Mouse (Mus musculus) brain, embryonic 14.5 days (tissue): ENCODE measurements around the gene Slamf9.

Experiments used
- CTCF ChIP-seq: fragments of 200-500 bp; IDR thresholded peaks from 2 replicates; pipeline ENCODE4 v1.5.1; 2012; ENCODE audit warnings: inconsistent platforms, mild to moderate bottlenecking, moderate library complexity, borderline replicate concordance; ENCODE audit not compliant: insufficient read depth, insufficient read length; ENCODE audit errors: extremely low read depth
- POLR2A ChIP-seq: fragments of 200-500 bp; IDR thresholded peaks from 2 replicates; pipeline ENCODE4 v1.6.1; 2012; ENCODE audit warnings: mild to moderate bottlenecking, inconsistent platforms, borderline replicate concordance; ENCODE audit not compliant: poor library complexity, insufficient read depth, insufficient read length, severe bottlenecking; ENCODE audit errors: extremely low read depth

DNA sequence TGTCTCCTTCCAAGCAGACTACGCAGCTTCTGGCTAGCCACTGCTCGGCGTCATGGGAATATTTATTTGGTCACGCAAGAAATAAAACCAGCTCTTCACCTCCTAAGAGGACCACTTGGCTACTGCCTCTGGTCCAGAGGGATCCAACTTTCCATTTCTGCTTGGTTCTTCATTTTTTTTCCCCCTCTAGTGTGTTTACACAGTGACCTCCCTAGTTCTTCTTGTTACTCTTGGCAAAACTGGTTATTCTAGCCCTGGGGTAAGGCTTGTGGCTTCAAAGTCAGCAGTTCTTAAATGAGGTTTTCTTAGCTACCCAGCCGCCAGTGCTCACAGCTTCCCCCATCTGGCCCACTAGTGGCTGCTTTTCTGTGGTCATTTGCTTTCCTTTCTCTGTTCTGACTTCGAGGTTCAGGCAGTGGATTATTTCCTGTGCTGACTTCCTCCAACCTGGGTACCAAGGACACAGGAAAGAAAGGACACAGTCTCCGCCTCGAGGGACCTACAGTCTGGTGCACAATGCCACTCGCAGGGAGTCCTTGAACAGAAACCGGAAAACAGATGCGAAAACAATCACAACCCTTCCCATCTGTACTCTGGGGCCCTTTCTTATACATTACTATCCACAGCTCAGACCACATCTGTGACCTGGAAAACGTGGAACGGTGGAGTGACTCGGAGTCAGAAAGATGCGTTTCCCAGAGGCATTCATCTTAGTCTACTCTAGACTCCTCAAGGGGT is 50.0 kb downstream of the Slamf9 start:
- TF ChIP-seq CTCF (no peak), POLR2A (no peak)
